18 mouse cellular contexts compared by ENCODE assay signal in genomic region chr4:53949164-53949563, GRCm38 (mm10).
"Had no signal": no experiment of that assay in that cellular context is flagged by ENCODE, and none has a peak within 500 bp of the region (broad histone marks: within the 10 kb centered on the region; RNA-seq: fewer than 3 reads in every experiment).

No protein-coding gene starts in this region.

- H3K9ac ChIP-seq: lung, embryonic 14.5 days; neural tube, embryonic 13.5 days; neural tube, embryonic 15.5 days; stomach, embryonic 15.5 days had no signal

- H3K4me1 ChIP-seq: stomach, embryonic 15.5 days had no signal

- H3K4me3 ChIP-seq: megakaryocyte, embryonic 14.5 days; myocyte; neural tube, embryonic 13.5 days; neural tube, embryonic 15.5 days; stomach, embryonic 15.5 days had no signal

- H3K27me3 ChIP-seq: megakaryocyte, embryonic 14.5 days; neural tube, embryonic 13.5 days; neural tube, embryonic 15.5 days; stomach, embryonic 15.5 days had no signal

- DNase-seq: lung, adult 18-20 months; lung, embryonic 14.5 days; lung, postnatal 10 days; lung, postnatal 36 days; midbrain, embryonic 14.5 days; right cerebral cortex, postnatal 14 days; thymus, adult 2 months; thymus, postnatal 25 days; thymus, postnatal 4 days had no signal

- H3K27ac ChIP-seq: macrophage; neural tube, embryonic 13.5 days; neural tube, embryonic 15.5 days; stomach, embryonic 15.5 days; stomach, postnatal 0 days had no signal

- H3K9me3 ChIP-seq: neural tube, embryonic 13.5 days; neural tube, embryonic 15.5 days; stomach, embryonic 15.5 days had no signal

- ATAC-seq: midbrain, embryonic 16.5 days had no signal

- H3K4me2 ChIP-seq: lung, embryonic 14.5 days; midbrain, embryonic 11.5 days; neural tube, embryonic 13.5 days; neural tube, embryonic 15.5 days; stomach, embryonic 15.5 days had no signal

- H3K36me3 ChIP-seq: neural tube, embryonic 13.5 days; neural tube, embryonic 15.5 days; stomach, embryonic 15.5 days had no signal
